Mouse (Mus musculus) thymus, postnatal 4 days (tissue): Measurements from ENCODE around the gene Klk8.

Source experiments
- DNase-seq: peaks from one replicate; pipeline ENCODE4 v3.0.0; 2021

Gene Klk8

GRCm38 (mm10) chr7:43797333-43797769, at the start of gene Klk8:
Gene Klk8 (plus strand): TSS chr7:43797577.
- DNase-seq, result peak; percentile 74

GRCm38 (mm10) chr7:43747788-43748187, 49.6 kb upstream of the Klk8 start:
- no peak for DNase-seq

GRCm38 (mm10) chr7:43752806-43753205, 44.6 kb upstream of the Klk8 start:
- no peak for DNase-seq

- DNase-seq, result no peak
These were observed 30.9 kb upstream of the Klk8 start for GRCm38 (mm10) chr7:43766484-43766883.

- DNase-seq, result no peak
These were observed 28.8 kb upstream of the Klk8 start, which contains the start of gene Klk12 for GRCm38 (mm10) chr7:43768597-43768996. Gene Klk12 (plus strand): TSS chr7:43768897.

GRCm38 (mm10) chr7:43769636-43770035, 27.7 kb upstream of the Klk8 start:
- no peak for DNase-seq

- DNase-seq, result no peak
These were observed 26.7 kb upstream of the Klk8 start for GRCm38 (mm10) chr7:43770701-43771100.

- DNase-seq, result no peak
These were observed 25.5 kb upstream of the Klk8 start for GRCm38 (mm10) chr7:43771916-43772315.

- DNase-seq, result no peak
These were observed 24.5 kb upstream of the Klk8 start for GRCm38 (mm10) chr7:43772901-43773300.

GRCm38 (mm10) chr7:43774364-43774763, 23.0 kb upstream of the Klk8 start, which contains the start of gene Klk11:
Gene Klk11 (plus strand): TSS chr7:43774604.
- DNase-seq, result no peak

GRCm38 (mm10) chr7:43774802-43775201, 22.6 kb upstream of the Klk8 start:
- no peak for DNase-seq

- no peak for DNase-seq
These were observed 21.9 kb upstream of the Klk8 start for GRCm38 (mm10) chr7:43775311-43776057.

- DNase-seq, result no peak
These were observed 20.9 kb upstream of the Klk8 start for GRCm38 (mm10) chr7:43776506-43776905.

GRCm38 (mm10) chr7:43777423-43777822, 20.0 kb upstream of the Klk8 start:
- DNase-seq, result no peak

- no peak for DNase-seq
These were observed 19.0 kb upstream of the Klk8 start for GRCm38 (mm10) chr7:43778176-43778970.

- no peak for DNase-seq
These were observed 17.1 kb upstream of the Klk8 start for GRCm38 (mm10) chr7:43780241-43780640.

GRCm38 (mm10) chr7:43780746-43781145, 16.6 kb upstream of the Klk8 start, which contains the start of gene Klk10:
Gene Klk10 (plus strand): TSS chr7:43781035.
- no peak for DNase-seq

GRCm38 (mm10) chr7:43781541-43781940, 15.8 kb upstream of the Klk8 start:
- DNase-seq, result no peak

GRCm38 (mm10) chr7:43782275-43783265, 14.8 kb upstream of the Klk8 start:
- DNase-seq, result peak; percentile 87

GRCm38 (mm10) chr7:43785286-43785685, 12.1 kb upstream of the Klk8 start:
- no peak for DNase-seq

- no peak for DNase-seq
These were observed 9.3 kb upstream of the Klk8 start for GRCm38 (mm10) chr7:43788096-43788495.

- no peak for DNase-seq
These were observed 8.1 kb upstream of the Klk8 start for GRCm38 (mm10) chr7:43789295-43789694.

GRCm38 (mm10) chr7:43791591-43791990, 5.8 kb upstream of the Klk8 start, which contains the start of gene Klk9:
Gene Klk9 (plus strand): TSS chr7:43791891.
- DNase-seq, result no peak
